Mouse (Mus musculus) thymus, adult 2 months (tissue): ENCODE measurements at regions not wholly inside any gene's neighbourhood (a gene's known extent, or its start where the extent isn't known, plus 50 kb on each side); places are given as distances from the start of the nearest gene placed in this dataset.

Source experiments
- CTCF ChIP-seq: fragments of 200-500 bp; IDR thresholded peaks from 2 replicates; pipeline ENCODE4 v1.5.1; 2012; ENCODE audit warnings: mild to moderate bottlenecking, control low read depth, low read length, moderate library complexity, borderline replicate concordance; ENCODE audit not compliant: control insufficient read depth, poor library complexity, insufficient read depth; ENCODE audit errors: extremely low read depth
- POLR2A ChIP-seq: fragments of 200-500 bp; IDR thresholded peaks from 2 replicates; pipeline ENCODE4 v1.6.1; 2012; ENCODE audit warnings: mild to moderate bottlenecking, low read length, control low read depth, moderate library complexity; ENCODE audit not compliant: control insufficient read depth, poor library complexity, insufficient read depth; ENCODE audit errors: extremely low read depth

DNA sequence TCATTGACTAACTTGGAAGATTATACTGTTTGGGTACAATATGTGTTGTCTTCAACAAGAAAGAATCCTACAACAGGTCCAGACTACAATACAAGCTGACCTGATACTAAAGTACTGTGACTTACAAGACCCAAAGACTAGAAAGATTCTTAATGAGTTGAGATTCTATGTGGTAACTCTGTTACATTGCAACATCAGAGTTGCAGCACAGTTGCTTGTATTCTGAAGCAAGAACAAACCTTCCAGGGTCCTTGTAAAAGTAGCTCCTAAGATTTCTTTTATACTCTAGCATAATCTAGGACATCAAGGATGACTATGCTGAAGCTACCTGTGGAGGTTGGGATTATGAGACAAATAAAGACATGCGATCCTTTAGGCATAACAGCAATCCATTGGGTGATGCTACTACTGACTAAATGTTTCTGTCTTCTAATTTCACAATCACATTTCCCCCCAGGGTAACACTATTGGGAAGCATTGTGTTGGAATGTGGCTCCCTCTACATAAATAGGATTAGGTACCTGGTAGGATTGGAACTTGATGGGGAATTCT lies 194.6 kb upstream of the Tank start:
- TF ChIP-seq POLR2A (no peak), CTCF (no peak)
